Comparison of ENCODE assay signal across 1 mouse cellular context in the genomic region with DNA sequence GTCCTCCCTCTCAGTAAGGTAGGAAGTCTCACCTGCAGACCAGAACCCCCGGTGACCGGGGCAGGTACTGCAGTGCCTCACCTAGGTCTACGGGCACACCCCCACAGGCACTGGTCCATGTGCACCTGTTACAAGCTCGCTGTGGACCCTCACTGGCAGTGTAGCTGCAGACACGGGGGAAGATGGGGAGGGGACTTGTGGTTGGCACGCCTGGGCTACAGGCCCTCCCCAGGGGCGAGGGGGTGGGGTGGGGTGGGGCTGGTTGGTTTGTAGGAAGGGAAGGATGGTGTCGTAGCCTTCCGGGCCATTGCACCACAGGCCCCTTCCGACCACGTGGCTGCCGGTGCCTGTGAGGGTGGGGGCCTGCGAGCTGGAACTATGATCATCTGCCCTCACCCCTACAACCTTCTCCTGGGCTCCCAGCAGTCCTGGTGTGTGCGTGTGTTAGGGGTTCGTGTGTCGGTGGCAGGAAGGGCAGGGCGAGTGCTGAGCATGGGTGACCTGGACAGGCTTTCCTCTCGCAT.
TF ChIP-seq lines count a peak whose summit lies in the region.

No protein-coding gene starts in this region.

TF ChIP-seq in MEL, 35 proteins besides CTCF, POLR2A, EP300 and RAD21 (continued from another document):
- no peak for TF ChIP-seq NRF1 (IDR thresholded peaks at IDR 0.05; ENCODE audit: insufficient read depth, low read depth, low read length, poor library complexity, severe bottlenecking)
- TF ChIP-seq ZC3H11A (IDR thresholded peaks at IDR 0.05; ENCODE audit: low read depth, low read length): no peak
- TF ChIP-seq HCFC1 (IDR thresholded peaks at IDR 0.05; ENCODE audit: low read depth, low read length): peak; percentile 56; the same call in 1 of the 2 replicates
- TF ChIP-seq KAT2A (conservative IDR thresholded peaks at IDR 0.05; ENCODE audit: low read depth, low read length): no peak
- TF ChIP-seq UBTF (IDR thresholded peaks at IDR 0.05; ENCODE audit: borderline replicate concordance, insufficient read depth, low read depth, low read length): no peak
- no peak for TF ChIP-seq TAL1 (IDR thresholded peaks at IDR 0.05; ENCODE audit: low read length)
- peak in 1 of 2 experiments; percentile 54; a peak in 1 of 4 replicates for TF ChIP-seq USF2 (IDR thresholded peaks at IDR 0.05; ENCODE audit: borderline replicate concordance in 1 of 2, insufficient read depth in 1 of 2, low read depth in 1 of 2, low read length in 2 of 2)
- TF ChIP-seq ZKSCAN1 (IDR thresholded peaks at IDR 0.05; ENCODE audit: low read depth, low read length): no peak
- peak; percentile 98 for TF ChIP-seq MAX (IDR thresholded peaks at IDR 0.05; ENCODE audit: low read length)
- no peak for TF ChIP-seq MEF2A (IDR thresholded peaks at IDR 0.05; ENCODE audit: extremely low read depth, insufficient replicate concordance, low read depth, low read length, poor library complexity, severe bottlenecking)
- TF ChIP-seq MXI1 (IDR thresholded peaks at IDR 0.05; ENCODE audit: low read depth, low read length): peak; percentile 98
- peak; percentile 82; the same call in 1 of the 2 replicates for TF ChIP-seq SIN3A (IDR thresholded peaks at IDR 0.05; ENCODE audit: low read length)
- no peak for TF ChIP-seq CHD2 (IDR thresholded peaks at IDR 0.05; ENCODE audit: low read length)
- no peak for TF ChIP-seq GABPA (IDR thresholded peaks at IDR 0.05; ENCODE audit: low read depth, low read length)
- TF ChIP-seq ZMIZ1 (IDR thresholded peaks at IDR 0.05; ENCODE audit: low read depth, low read length): 0 out of 2 replicates have a peak, but pooled peaks have one; percentile 16
- TF ChIP-seq POLR2AphosphoS5 (IDR thresholded peaks at IDR 0.05; ENCODE audit: borderline replicate concordance, low read depth, low read length): no peak
- TF ChIP-seq TCF12 (IDR thresholded peaks at IDR 0.05; ENCODE audit: low read depth, low read length): no peak
